Mouse (Mus musculus): ENCODE results near the gene Nudt15. TPM values are rescaled to one million over a fixed set of nuclear protein-coding genes. Genes with fewer than 3 reads are reported as not detected.
"Not testable (repeated sequence)": the region's sequence is repeated elsewhere in the genome, so short reads cannot be mapped to it uniquely, and the experiment has no call there.

Gene Nudt15
- 4.3 and 4.5 TPM in 2 replicates for polyA plus RNA-seq (2015; fragmentation: Nextera tagmentation; extraction: Ambion mirVana)

DNA sequence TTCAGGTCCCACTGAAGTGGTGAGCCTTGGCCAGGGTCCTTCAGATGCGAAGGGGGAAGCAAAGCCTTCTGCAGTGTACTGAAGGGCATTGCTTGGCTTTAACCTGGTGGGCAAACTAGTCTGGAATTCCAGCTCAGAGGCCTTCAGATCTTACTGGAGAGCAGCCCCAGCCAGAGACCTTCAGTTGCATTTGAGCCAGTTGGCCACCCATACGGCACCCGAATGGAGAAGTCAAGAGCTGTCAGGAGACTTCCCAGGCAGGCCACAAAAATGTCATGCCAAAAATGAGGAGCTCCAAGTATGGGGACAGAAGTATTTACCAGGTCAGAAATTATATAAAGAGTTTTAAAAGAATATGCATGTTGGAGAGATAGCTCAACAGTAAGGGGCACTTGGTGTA is at the start of gene Nudt15:
Gene Nudt15 (minus strand): TSS at position 192 of the 400 bp plus-strand sequence.
- Histone ChIP-seq H3K4me3 (no peak within 1 kb of the TSS), H3K9ac (no peak within 1 kb of the TSS), H3K4me2 (no peak within 1 kb of the TSS), H3K9me3 (no peaks in the 10 kb centered on the region), H3K4me1 (peaks cover 4% of the 10 kb centered on the region; the same call in 1 of the 2 replicates), H3K36me3 (no peaks in the 10 kb centered on the region), H3K27ac (replicated peaks) (no peak within 1 kb of the TSS), H3K27me3 (replicated peaks) (0 out of 2 replicates have a peak, but pooled peaks cover 8% of the 10 kb centered on the region)
- 85% methylated on average over 3 of the region's 3 CpGs for WGBS
- no peak for ATAC-seq (ENCODE audit: extremely low read depth, insufficient number of reproducible peaks, low FRiP score, low TSS enrichment)

DNA sequence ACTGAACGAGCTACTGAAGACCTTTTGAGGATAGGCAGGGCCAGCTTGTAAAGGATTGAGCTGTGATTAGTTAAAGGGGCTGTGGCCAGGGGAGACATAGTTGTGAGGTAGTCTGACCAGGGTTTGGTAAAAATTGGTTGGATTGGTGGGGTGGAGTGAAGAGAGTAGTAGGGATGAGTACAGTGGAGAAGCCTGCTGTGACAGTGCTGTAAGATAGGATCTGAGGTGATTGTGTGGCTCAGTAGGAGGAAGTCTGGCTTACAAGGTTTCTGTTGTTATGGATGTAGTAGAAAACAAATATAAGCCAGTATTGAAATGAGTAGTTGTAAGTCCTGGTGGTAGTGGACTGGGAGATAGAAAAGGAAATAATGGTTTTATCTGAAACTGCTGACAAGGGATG is 44.1 kb upstream of the Nudt15 start:
- ATAC-seq (ENCODE audit: extremely low read depth, insufficient number of reproducible peaks, low FRiP score, low TSS enrichment) = no peak
- Histone ChIP-seq H3K36me3 (peaks cover 84% of the 10 kb centered on the region), H3K4me2 (no peak overlapping the region), H3K9ac (no peak overlapping the region), H3K27ac (replicated peaks) (no peak overlapping the region), H3K4me1 (no peaks in the 10 kb centered on the region), H3K9me3 (no peaks in the 10 kb centered on the region), H3K27me3 (replicated peaks) (no peaks in the 10 kb centered on the region), H3K4me3 (no peak overlapping the region)
- 73% methylated on average over 1 of the region's 1 CpGs for WGBS

DNA sequence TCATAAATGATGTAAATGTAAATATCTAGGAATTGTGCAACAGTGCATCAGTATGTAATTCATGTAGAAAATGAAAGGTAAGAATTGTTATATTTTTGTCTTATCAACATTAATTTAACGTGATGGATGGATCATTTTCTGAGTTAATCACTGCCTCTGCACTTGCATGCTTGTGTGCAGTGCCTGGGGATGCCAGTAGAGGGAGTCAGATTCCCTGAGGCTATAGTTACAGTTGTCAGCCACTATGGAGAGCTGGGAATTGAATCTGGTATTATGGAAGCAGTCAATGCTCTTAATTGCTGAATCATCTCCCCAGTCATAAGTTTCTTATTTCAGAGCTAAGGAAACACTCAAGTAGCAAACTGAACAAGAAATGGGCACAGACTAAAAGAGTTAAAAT is 40.0 kb upstream of the Nudt15 start:
- Histone ChIP-seq H3K4me1 (no peaks in the 10 kb centered on the region), H3K4me2 (no peak overlapping the region), H3K9me3 (no peaks in the 10 kb centered on the region; the same call in 1 of the 2 replicates), H3K36me3 (peaks cover 58% of the 10 kb centered on the region), H3K27ac (replicated peaks) (no peak overlapping the region), H3K9ac (no peak overlapping the region), H3K27me3 (replicated peaks) (no peaks in the 10 kb centered on the region), H3K4me3 (no peak overlapping the region)
- 74% methylated on average over 1 of the region's 1 CpGs for WGBS
- no peak for ATAC-seq (ENCODE audit: extremely low read depth, insufficient number of reproducible peaks, low FRiP score, low TSS enrichment)

DNA sequence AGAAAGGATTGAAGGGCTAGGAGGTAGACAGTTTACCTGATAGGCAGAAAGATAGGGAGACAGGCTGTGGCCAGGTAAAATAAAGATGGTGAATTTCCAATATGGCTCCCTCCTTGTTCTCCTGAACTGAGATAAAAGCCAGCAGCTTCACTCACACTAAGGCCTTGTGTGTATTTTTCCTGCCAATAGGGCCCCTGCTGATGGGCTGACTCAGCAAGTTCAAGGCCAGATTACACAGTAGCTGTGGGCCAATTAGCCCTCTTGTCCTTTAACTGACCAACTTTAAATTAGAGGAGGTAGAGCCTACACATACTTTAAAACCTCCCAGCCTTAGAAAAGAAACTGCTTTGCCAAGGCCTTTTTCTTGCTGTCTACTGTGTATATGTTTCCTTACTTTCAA is 28.3 kb upstream of the Nudt15 start:
- no peaks in the 10 kb centered on the region for H3K9me3 ChIP-seq
- peaks cover 73% of the 10 kb centered on the region for H3K36me3 ChIP-seq
- ATAC-seq (ENCODE audit: extremely low read depth, insufficient number of reproducible peaks, low FRiP score, low TSS enrichment) = no peak
- no peaks in the 10 kb centered on the region for H3K27me3 ChIP-seq (replicated peaks)
- H3K9ac ChIP-seq = no peak overlapping the region
- H3K27ac ChIP-seq (replicated peaks) = no peak overlapping the region
- no peak overlapping the region for H3K4me2 ChIP-seq
- H3K4me3 ChIP-seq = no peak overlapping the region
- H3K4me1 ChIP-seq = peaks cover 4% of the 10 kb centered on the region

DNA sequence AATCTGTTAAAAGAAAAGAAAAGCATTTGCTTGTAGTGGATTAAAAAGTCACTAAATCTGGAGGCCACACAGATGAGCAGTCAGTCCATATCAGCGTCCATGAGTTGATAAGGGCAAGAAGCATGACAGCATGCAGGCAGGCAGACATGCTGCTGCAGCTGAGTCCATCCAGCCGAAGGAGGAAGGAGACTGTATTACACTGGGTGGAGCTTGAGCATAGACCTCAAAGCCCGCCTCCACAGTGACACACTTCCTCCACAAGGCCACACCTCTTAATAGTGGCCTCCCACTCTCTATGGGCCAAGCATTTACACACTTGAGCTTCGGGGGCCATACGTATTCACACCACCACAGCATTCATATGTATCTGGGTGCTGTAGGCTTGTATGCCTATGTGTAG is 26.0 kb upstream of the Nudt15 start:
- Histone ChIP-seq H3K36me3 (peaks cover 73% of the 10 kb centered on the region), H3K4me2 (no peak overlapping the region), H3K27ac (replicated peaks) (no peak overlapping the region), H3K9ac (no peak overlapping the region), H3K9me3 (no peaks in the 10 kb centered on the region), H3K4me1 (peaks cover 4% of the 10 kb centered on the region), H3K4me3 (no peak overlapping the region), H3K27me3 (replicated peaks) (no peaks in the 10 kb centered on the region)
- no peak for ATAC-seq (ENCODE audit: extremely low read depth, insufficient number of reproducible peaks, low FRiP score, low TSS enrichment)
- 62% methylated on average over 5 of the region's 5 CpGs for WGBS

DNA sequence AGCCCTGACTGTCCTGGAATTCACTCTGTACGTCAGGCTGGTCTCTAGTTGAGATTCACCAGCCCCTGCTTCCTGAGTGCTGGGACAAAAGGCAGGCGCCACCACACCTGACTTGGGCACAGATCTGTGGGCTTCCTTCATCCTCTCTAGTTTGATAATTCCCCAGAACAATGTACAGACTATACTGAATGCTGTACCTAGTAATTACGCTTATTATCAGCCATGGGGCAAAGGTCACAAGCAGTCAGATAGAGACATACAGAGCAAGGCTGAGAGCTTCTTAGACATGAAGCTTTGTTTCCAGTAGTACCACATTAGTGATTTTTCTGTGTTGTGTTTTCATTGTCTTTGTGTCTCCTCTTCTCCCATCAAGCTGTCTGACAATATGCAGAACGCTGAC is 23.1 kb upstream of the Nudt15 start:
- H3K4me1 ChIP-seq = peaks cover 4% of the 10 kb centered on the region
- peaks cover 69% of the 10 kb centered on the region for H3K36me3 ChIP-seq
- H3K27ac ChIP-seq (replicated peaks) = no peak overlapping the region
- ATAC-seq (ENCODE audit: extremely low read depth, insufficient number of reproducible peaks, low FRiP score, low TSS enrichment) = no peak
- no peak overlapping the region for H3K4me2 ChIP-seq
- no peak overlapping the region for H3K4me3 ChIP-seq
- no peak overlapping the region for H3K9ac ChIP-seq
- H3K27me3 ChIP-seq (replicated peaks) = no peaks in the 10 kb centered on the region
- WGBS = 73% methylated on average over 4 of the region's 4 CpGs
- no peaks in the 10 kb centered on the region for H3K9me3 ChIP-seq

DNA sequence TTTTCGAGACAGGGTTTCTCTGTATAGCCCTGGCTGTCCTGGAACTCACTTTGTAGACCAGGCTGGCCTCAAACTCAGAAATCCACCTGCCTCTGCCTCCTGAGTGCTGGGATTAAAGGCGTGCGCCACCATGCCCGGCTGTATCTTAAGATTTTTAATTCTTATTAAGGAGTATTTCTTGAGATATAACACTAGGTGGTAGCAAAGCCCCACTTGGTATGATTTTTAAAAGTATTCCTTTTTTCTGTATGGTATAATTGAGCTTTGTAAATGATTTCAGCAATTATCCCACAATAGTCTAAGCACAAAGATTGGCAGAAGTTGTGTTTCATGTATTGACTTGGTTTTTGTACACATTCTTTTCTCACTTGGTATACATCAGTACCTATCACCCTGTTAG is 21.8 kb upstream of the Nudt15 start:
- H3K27me3 ChIP-seq (replicated peaks); H3K4me2 ChIP-seq; H3K9me3 ChIP-seq; ATAC-seq (ENCODE audit: extremely low read depth, insufficient number of reproducible peaks, low FRiP score, low TSS enrichment); H3K27ac ChIP-seq (replicated peaks); H3K4me3 ChIP-seq; H3K4me1 ChIP-seq; H3K9ac ChIP-seq: not testable (repeated sequence)
- 90% methylated on average over 4 of the region's 4 CpGs for WGBS
- H3K36me3 ChIP-seq = peaks cover 57% of the 10 kb centered on the region

DNA sequence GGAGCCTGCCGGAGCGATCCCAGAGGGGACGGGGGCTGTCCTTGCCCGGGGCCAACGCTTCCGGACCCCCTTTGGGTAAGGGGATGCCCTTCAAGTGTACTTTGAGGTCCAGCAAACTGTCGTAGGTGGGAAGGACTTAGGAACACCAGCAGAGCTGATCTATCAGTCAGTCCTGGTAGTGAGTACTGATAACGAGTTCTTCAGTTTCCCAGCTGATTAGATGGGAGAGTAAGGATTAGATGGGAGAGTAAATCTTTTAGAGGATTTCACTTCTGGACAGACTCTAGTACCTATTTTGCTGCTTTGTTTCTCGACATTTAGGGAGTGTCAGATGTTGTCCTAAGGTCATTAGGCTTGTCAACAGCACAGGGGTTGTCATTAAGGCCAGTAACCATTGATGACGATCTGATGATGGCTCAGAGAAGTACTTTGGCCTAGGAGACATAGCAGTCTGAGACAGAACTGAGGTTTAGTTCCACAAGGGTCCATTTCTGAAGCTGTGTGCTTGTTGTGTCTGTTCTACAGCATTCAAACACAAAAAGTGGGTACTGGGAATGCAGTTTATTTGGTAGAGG is 5.2 kb upstream of the Nudt15 start:
- no peaks in the 10 kb centered on the region for H3K27me3 ChIP-seq (replicated peaks)
- WGBS = 1% methylated on average over 10 of the region's 10 CpGs
- peaks cover 19% of the 10 kb centered on the region for H3K36me3 ChIP-seq
- H3K4me3 ChIP-seq = peak overlapping the region; percentile 90
- peak overlapping the region; percentile 73 for H3K4me2 ChIP-seq
- H3K4me1 ChIP-seq = peaks cover 20% of the 10 kb centered on the region
- ATAC-seq (ENCODE audit: extremely low read depth, insufficient number of reproducible peaks, low FRiP score, low TSS enrichment) = no peak
- H3K27ac ChIP-seq (replicated peaks) = peak overlapping the region; percentile 88
- H3K9ac ChIP-seq = peak overlapping the region; percentile 97
- H3K9me3 ChIP-seq = no peaks in the 10 kb centered on the region

DNA sequence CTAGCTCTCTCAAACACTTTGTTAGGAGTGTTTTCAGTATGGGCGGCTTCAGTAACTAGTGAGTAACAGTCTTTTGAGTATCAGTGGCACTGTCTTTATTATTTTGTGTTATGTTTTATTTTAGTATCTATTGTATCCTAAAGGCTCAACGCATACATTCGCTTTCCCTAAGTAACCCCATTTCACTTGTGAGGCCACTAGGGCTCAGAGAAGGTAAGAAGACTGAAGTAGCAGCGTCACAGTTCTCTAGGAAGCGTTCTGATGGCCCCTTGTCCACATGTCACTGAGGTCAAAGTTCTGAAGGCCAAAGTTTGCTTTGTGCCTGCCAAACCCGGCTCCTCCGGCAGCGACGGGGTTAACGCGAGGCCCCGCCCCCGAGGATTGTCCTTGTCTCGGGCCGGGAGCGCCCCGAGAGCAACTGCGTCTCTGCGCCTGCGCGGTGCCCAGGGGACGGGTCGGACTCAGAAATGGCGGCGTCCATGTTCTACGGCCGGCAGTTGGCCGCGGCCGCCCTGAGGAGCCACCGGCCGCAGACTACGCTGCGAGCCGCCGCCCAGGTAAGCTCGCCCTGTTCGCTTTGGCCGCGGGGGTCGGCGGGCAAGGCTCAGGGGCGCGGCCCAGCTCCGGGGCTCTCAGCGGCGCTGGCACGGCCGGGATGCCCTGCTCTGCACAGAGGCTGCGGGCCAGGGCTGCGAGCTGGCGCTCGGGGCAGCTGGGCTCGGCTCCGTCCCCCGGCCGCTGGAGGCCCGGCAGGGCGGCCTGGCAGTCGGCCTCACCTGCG is 4.5 kb upstream of the Nudt15 start:
- ATAC-seq (ENCODE audit: extremely low read depth, insufficient number of reproducible peaks, low FRiP score, low TSS enrichment) = peak; percentile 81

DNA sequence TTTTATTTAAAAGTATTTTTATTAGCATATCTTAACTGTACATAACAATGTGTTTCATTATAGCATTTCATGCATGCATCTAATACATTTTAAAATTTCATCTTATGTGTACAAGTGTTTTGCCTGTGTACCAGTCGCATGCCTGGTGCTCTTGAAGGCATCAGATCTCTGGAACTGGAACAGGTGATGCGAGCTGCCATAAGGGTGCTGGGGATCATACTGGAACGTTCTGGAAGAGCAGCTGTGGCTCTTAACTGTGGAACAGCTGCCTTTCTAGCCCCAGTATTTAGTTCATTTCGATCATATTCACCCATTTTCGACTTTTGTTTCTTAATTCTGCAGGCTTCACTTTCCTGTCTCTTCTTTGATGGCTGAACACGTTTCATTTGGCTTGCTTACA is 3.1 kb upstream of the Nudt15 start:
- 70% methylated on average over 6 of the region's 6 CpGs for WGBS
- peaks cover 10% of the 10 kb centered on the region for H3K36me3 ChIP-seq
- ATAC-seq (ENCODE audit: extremely low read depth, insufficient number of reproducible peaks, low FRiP score, low TSS enrichment) = no peak

More for the DNA sequence above, 4.5 kb upstream of the Nudt15 start:
- Histone ChIP-seq H3K27ac (replicated peaks) (peak overlapping the region; percentile 88), H3K36me3 (peaks cover 19% of the 10 kb centered on the region), H3K9ac (peak overlapping the region; percentile 97), H3K27me3 (replicated peaks) (no peaks in the 10 kb centered on the region), H3K4me3 (peak overlapping the region; percentile 90), H3K4me2 (peak overlapping the region; percentile 73), H3K9me3 (no peaks in the 10 kb centered on the region), H3K4me1 (peaks cover 20% of the 10 kb centered on the region)
- 4% methylated on average over 43 of the region's 61 CpGs for WGBS

DNA sequence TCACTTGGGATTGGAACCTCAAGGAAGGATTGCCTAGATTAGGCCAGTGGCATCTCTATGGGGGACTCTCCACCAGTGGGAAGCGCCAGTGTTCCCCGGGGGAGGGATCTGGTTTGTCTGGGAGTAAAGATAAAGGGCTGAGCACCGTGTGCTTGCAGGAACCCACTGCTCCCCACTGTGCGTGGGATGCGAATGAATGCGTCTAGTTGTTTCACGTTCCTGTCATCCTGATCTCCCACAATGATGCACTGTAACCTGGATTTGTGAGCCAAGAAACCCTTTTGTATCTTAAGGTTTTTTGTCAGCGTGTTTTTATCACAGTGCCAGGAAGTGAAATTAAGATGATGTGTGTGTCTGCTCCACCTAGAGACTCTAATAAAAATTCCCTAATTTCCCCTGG is 2.7 kb upstream of the Nudt15 start:
- no peak for ATAC-seq (ENCODE audit: extremely low read depth, insufficient number of reproducible peaks, low FRiP score, low TSS enrichment)
- Histone ChIP-seq H3K4me2 (no peak overlapping the region), H3K27ac (replicated peaks) (no peak overlapping the region), H3K9ac (no peak overlapping the region), H3K9me3 (no peaks in the 10 kb centered on the region), H3K36me3 (peaks cover 5% of the 10 kb centered on the region), H3K4me3 (no peak overlapping the region), H3K27me3 (replicated peaks) (0 out of 2 replicates have a peak, but pooled peaks cover 1% of the 10 kb centered on the region), H3K4me1 (peaks cover 20% of the 10 kb centered on the region)
- WGBS = 38% methylated on average over 8 of the region's 8 CpGs

More for the DNA sequence above, 3.1 kb upstream of the Nudt15 start:
- H3K4me2 ChIP-seq = no peak overlapping the region
- no peak overlapping the region for H3K9ac ChIP-seq
- no peak overlapping the region for H3K4me3 ChIP-seq
- H3K27me3 ChIP-seq (replicated peaks) = no peaks in the 10 kb centered on the region
- peaks cover 20% of the 10 kb centered on the region for H3K4me1 ChIP-seq
- H3K27ac ChIP-seq (replicated peaks) = no peak overlapping the region
- H3K9me3 ChIP-seq = no peaks in the 10 kb centered on the region

DNA sequence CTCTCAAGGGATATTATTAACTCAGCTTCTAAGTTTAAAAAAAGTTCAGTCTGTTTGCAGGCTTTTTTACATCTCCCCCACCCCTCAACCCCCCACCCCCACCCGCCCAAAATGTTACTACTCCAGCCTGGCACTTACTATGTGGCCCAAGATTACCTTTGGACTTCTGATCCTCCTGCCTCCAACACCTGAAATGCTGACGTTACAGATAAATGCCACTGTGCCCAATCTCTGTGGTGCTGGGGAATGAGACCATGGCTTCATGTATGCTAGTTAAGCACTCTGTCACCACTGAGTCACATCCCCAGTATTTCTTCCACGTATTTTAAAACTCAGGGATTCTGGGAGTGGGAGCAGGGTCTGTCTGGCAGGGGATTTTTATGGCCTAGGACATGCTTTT is 2.2 kb upstream of the Nudt15 start:
- Histone ChIP-seq H3K9me3 (no peaks in the 10 kb centered on the region), H3K36me3 (peaks cover under 1% of the 10 kb centered on the region; the same call in 1 of the 2 replicates), H3K27me3 (replicated peaks) (0 out of 2 replicates have a peak, but pooled peaks cover 4% of the 10 kb centered on the region), H3K4me3 (no peak overlapping the region), H3K4me2 (no peak overlapping the region), H3K27ac (replicated peaks) (no peak overlapping the region), H3K9ac (no peak overlapping the region), H3K4me1 (peaks cover 20% of the 10 kb centered on the region)
- no peak for ATAC-seq (ENCODE audit: extremely low read depth, insufficient number of reproducible peaks, low FRiP score, low TSS enrichment)
- 39% methylated on average over 3 of the region's 3 CpGs for WGBS
